Mouse (Mus musculus) limb, embryonic 15.5 days (tissue): ENCODE data around the gene Dnajb6. TPM values are rescaled to one million over a fixed set of nuclear protein-coding genes. Genes with fewer than 3 reads are reported as not detected.

Source experiments
- ATAC-seq: fragments of 200-750 bp; cut with Nextera tagmentation; 2 replicates; pipeline ENCODE4 v1.8.0; 2017; ENCODE audit warnings: low read depth, moderate TSS enrichment; ENCODE audit not compliant: insufficient number of reproducible peaks, low FRiP score, low TSS enrichment
- H3K27ac ChIP-seq: fragments of 300-500 bp; sonication (generic); 2 replicates; pipeline ENCODE4 v1.5.1; 2015; ENCODE audit warnings: moderate library complexity, mild to moderate bottlenecking, inconsistent platforms
- H3K27me3 ChIP-seq: fragments of 300-500 bp; sonication (generic); 2 replicates; pipeline ENCODE4 v1.6.1; 2015; ENCODE audit warnings: inconsistent platforms
- H3K36me3 ChIP-seq: fragments of 300-500 bp; sonication (generic); 2 replicates; pipeline ENCODE4 v1.6.1; 2015; ENCODE audit warnings: inconsistent platforms
- H3K4me1 ChIP-seq: fragments of 300-500 bp; sonication (generic); 2 replicates; pipeline ENCODE4 v1.6.1; 2015; ENCODE audit warnings: inconsistent platforms
- H3K4me2 ChIP-seq: fragments of 300-500 bp; sonication (generic); 2 replicates; pipeline ENCODE4 v1.6.1; 2015; ENCODE audit warnings: mild to moderate bottlenecking, inconsistent platforms
- H3K4me3 ChIP-seq: fragments of 300-500 bp; sonication (generic); 2 replicates; pipeline ENCODE4 v1.5.1; 2015; ENCODE audit warnings: mild to moderate bottlenecking, inconsistent platforms
- H3K9ac ChIP-seq: fragments of 300-500 bp; sonication (generic); 2 replicates; pipeline ENCODE4 v1.6.1; 2015; ENCODE audit warnings: inconsistent platforms
- H3K9me3 ChIP-seq: fragments of 300-500 bp; sonication (generic); 2 replicates; pipeline ENCODE4 v1.6.1; 2016; ENCODE audit warnings: inconsistent platforms
- WGBS: fragments of 180-500 bp; shearing (Covaris S2); methylation state at CpG from one replicate; pipeline ENCODE4 v1.1.7; 2015; 5-methylcytosine and 5-hydroxymethylcytosine counted together
- polyA plus RNA-seq: library from polyadenylated mRNA; unstranded; fragments of >200 nt; fragmentation: Nextera tagmentation; extraction: Ambion mirVana; gene quantifications from 2 replicates; pipeline ENCODE4 v1.2.1, GENCODE M21; 2015

Dnajb6 gene
- polyA plus RNA-seq, 1 experiment from 2014 or later = 129 TPM

DNA sequence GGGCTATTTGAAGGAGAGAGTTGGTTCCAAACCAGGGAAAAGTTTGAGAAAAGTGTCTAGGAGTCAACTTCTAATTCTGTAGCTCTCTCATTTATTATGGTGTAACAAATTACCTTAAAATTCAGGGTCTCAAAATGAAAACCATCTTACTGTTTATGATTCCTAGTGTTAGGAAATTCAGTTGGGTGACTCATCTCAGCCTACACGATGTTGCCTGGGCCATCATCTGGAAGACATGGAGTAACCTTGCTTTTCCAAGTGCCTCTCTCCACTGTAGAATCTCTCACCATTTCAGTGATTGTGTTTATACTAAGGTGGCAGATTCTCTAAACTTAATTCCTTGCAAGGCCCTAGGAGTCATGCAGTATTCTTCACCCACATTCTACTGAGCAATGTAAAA, 119.5 kb downstream of the Dnajb6 start:
- no peaks in the 10 kb centered on the region for H3K4me1 ChIP-seq
- H3K4me2 ChIP-seq = no peak overlapping the region
- no peak overlapping the region for H3K4me3 ChIP-seq
- no peaks in the 10 kb centered on the region for H3K27me3 ChIP-seq
- H3K36me3 ChIP-seq = no peaks in the 10 kb centered on the region
- no peak overlapping the region for H3K27ac ChIP-seq
- no peak for ATAC-seq
- WGBS = 58% methylated on average over 1 of the region's 1 CpGs
- no peaks in the 10 kb centered on the region for H3K9me3 ChIP-seq
- no peak overlapping the region for H3K9ac ChIP-seq

DNA sequence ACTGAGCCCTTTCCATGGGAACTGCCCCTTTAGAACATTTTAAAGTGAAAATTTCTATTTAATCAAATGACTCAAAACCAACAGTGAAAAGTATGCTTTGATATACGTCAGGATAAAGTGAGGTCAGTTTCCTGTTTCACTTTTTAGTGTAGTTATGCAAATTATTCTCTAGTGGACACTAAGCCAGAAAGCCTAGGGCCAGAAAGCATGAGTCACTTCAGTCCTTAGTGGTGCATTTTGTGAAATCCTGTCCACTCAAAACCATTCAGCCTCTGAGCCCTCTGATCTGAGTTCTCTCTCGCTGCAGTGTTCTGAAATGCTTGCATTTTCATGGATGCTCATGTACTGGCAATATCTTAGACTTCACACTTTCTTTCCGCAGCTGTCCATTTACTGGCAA, 126.0 kb downstream of the Dnajb6 start:
- Histone ChIP-seq H3K9me3 (no peaks in the 10 kb centered on the region), H3K9ac (no peak overlapping the region), H3K36me3 (no peaks in the 10 kb centered on the region), H3K4me1 (no peaks in the 10 kb centered on the region), H3K27me3 (no peaks in the 10 kb centered on the region), H3K27ac (no peak overlapping the region), H3K4me2 (no peak overlapping the region), H3K4me3 (no peak overlapping the region)
- WGBS = 64% methylated on average over 3 of the region's 3 CpGs
- no peak for ATAC-seq

DNA sequence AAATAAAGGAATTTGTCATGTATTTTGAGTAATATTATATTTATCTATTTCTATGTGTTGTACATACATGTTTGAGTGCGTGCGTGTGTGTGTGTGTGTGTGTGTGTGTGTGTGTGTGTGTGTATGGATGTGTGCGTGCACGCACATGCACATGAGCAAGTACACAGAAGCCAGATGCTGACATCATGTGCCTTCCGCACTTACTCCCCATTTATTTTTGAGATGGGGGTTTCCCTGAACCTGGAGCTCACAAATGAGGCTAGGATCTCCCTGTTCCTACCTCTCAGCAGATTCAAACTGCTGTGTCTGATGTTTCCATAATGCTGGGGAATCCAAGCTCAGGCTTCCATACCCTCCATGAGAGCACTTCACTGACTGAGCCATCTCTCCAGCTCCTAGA, 126.9 kb downstream of the Dnajb6 start:
- Histone ChIP-seq H3K9ac (no peak overlapping the region), H3K9me3 (no peaks in the 10 kb centered on the region), H3K4me1 (no peaks in the 10 kb centered on the region), H3K27me3 (no peaks in the 10 kb centered on the region), H3K36me3 (no peaks in the 10 kb centered on the region), H3K4me2 (no peak overlapping the region), H3K4me3 (no peak overlapping the region), H3K27ac (no peak overlapping the region)
- ATAC-seq = no peak
- 84% methylated on average over 5 of the region's 5 CpGs for WGBS

DNA sequence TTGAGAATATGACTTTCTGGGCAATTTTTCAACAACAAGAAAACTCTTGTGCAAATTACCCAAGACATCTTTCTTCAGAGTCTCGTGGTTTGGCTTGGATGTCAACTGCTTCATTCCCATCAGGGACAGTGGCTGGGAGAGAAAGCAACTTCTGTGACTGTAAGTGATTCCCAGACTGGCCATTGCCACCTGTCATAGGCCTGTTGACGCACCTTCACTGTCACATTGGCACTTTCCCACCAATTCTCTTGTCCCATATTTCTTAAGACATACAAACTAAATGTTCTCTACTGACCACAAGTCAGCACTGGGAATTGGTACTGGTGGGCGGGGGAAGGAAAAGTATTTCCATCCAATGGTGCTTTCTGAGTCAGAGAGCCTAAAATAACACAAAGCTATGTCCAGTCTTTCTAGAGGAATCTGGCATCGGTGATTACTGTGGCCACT, 128.8 kb downstream of the Dnajb6 start:
- 82% methylated on average over 4 of the region's 4 CpGs for WGBS
- no peak overlapping the region for H3K4me3 ChIP-seq
- ATAC-seq = no peak
- H3K36me3 ChIP-seq = no peaks in the 10 kb centered on the region
- no peak overlapping the region for H3K9ac ChIP-seq
- no peaks in the 10 kb centered on the region for H3K27me3 ChIP-seq
- H3K4me1 ChIP-seq = no peaks in the 10 kb centered on the region
- no peaks in the 10 kb centered on the region for H3K9me3 ChIP-seq
- H3K4me2 ChIP-seq = no peak overlapping the region
- no peak overlapping the region for H3K27ac ChIP-seq

DNA sequence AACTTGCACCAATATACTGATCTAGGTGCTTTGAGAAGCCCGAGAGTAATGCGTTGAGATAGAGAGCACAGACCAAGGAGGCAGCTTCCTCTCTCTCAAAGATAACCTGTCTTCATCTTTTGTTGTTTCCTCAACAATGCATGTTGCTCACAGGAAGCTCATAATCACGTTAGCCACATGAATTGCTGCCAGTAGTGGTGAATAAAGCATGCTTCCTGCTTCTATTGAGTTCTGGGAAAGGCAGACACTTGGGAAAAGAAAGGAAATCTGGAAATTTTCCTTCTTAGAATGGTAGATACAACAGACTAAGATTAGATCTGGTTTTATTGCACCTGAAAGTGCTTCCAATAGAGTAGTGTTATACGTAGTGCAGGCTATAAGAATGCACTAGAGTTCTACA, 129.5 kb downstream of the Dnajb6 start:
- H3K4me3 ChIP-seq = no peak overlapping the region
- no peaks in the 10 kb centered on the region for H3K4me1 ChIP-seq
- H3K9me3 ChIP-seq = no peaks in the 10 kb centered on the region
- no peaks in the 10 kb centered on the region for H3K27me3 ChIP-seq
- no peak for ATAC-seq
- H3K27ac ChIP-seq = no peak overlapping the region
- 60% methylated on average over 4 of the region's 4 CpGs for WGBS
- H3K4me2 ChIP-seq = no peak overlapping the region
- no peaks in the 10 kb centered on the region for H3K36me3 ChIP-seq
- H3K9ac ChIP-seq = no peak overlapping the region

Other genes starting within 250 kb of the Dnajb6 start
- 19.7 and 24.6 TPM in 2 replicates for gene Ube3c, start 166.4 kb upstream of the Dnajb6 start, polyA plus RNA-seq
- gene Gm5129, start 248 bp downstream of the Dnajb6 start, polyA plus RNA-seq = not detected in 2 replicates